In the genomic region with DNA sequence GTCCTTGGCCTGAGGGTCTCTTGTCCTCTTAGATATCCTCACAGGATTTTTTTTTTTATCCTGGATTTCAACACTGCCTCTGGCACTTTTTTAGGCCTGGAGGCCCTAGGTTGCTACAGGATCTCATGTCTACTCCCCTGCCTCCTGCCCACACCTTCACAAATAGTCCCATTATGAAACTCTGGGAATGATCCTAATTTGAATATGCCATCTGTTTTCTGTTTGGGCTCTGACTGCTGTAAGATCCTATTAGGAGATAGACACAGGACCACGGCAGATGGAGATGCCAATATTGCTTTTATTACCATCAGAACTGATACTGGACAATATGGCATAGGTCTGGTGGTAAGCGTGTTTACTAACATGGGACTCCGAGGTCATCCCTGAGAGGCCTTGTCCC, we compare ENCODE assay signal across 14 mouse cellular contexts.
"Had no signal": no experiment of that assay in that cellular context is flagged by ENCODE, and none has a peak within 500 bp of the region (broad histone marks: within the 10 kb centered on the region; RNA-seq: fewer than 3 reads in every experiment).

No protein-coding gene starts in this region.

- DNase-seq: kidney, adult 9 months; kidney, postnatal 36 days; layer of hippocampus, postnatal 36 days; left cerebral cortex, postnatal 4 days; lung, adult 18-20 months; thymus, adult 18-20 months; thymus, postnatal 14 days had no signal

- H3K27ac ChIP-seq: kidney, postnatal 0 days; limb, embryonic 13.5 days; liver, embryonic 14.5 days; midbrain, embryonic 12.5 days; neural tube, embryonic 13.5 days; stomach, postnatal 0 days had no signal

- H3K4me3 ChIP-seq: limb, embryonic 13.5 days; midbrain, embryonic 12.5 days; neural tube, embryonic 13.5 days had no signal

- H3K9ac ChIP-seq: limb, embryonic 13.5 days; liver, embryonic 14.5 days; midbrain, embryonic 12.5 days; neural tube, embryonic 13.5 days had no signal

- H3K9me3 ChIP-seq: limb, embryonic 13.5 days; midbrain, embryonic 12.5 days; neural tube, embryonic 13.5 days had no signal

- H3K27me3 ChIP-seq: limb, embryonic 13.5 days; midbrain, embryonic 12.5 days; neural tube, embryonic 13.5 days had no signal

- H3K4me1 ChIP-seq: midbrain, embryonic 12.5 days; neural tube, embryonic 13.5 days had no signal

- H3K4me2 ChIP-seq: limb, embryonic 13.5 days; midbrain, embryonic 12.5 days; neural tube, embryonic 13.5 days had no signal

- ATAC-seq: midbrain, embryonic 16.5 days had no signal

- H3K36me3 ChIP-seq: limb, embryonic 13.5 days; midbrain, embryonic 12.5 days; neural tube, embryonic 13.5 days had no signal
